ENCODE assay signal across 9 mouse cellular contexts in the genomic region with DNA sequence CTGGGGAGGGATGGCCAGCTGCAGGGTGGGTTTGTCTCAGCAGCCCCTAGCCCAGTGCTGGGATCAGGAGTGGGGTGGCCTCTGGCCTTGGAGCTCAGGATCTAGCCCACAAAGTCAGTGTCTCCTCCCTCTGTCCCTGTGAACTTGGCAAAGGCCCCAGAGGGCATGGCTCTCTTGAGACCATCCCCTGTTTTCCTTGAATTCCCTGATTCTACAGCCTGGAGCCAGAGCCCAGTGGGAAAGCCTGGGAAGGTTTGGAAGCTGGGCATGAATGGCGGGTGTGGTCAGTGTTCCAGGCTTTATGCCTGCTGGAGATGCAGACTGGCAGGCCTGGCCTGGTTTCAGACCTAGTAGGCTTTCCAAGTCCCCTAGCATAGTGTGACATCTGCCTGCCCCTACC. TPM values are rescaled to one million over a fixed set of nuclear protein-coding genes. Genes with fewer than 3 reads are reported as not detected.
DNase-seq lines count a peak whose midpoint lies in the region; ATAC-seq lines count a peak whose summit lies in the region.
"Had no signal": no experiment of that assay in that cellular context is flagged by ENCODE, and none has a peak within 500 bp of the region (broad histone marks: within the 10 kb centered on the region; RNA-seq: fewer than 3 reads in every experiment).

No protein-coding gene starts in this region.

- peaks cover 36% of the 10 kb centered on the region for H3K27me3 ChIP-seq in liver, embryonic 12.5 days (replicated peaks)
- H3K27me3 ChIP-seq in liver, embryonic 11.5 days (replicated peaks; ENCODE audit: control insufficient read depth, insufficient read depth, low read length), result no peaks in the 10 kb centered on the region; the same call in 1 of the 2 replicates
- 0 out of 2 replicates have a peak, but pooled peaks cover 3% of the 10 kb centered on the region for H3K27me3 ChIP-seq in liver, embryonic 13.5 days
- no peaks in the 10 kb centered on the region for H3K27me3 ChIP-seq in stomach, embryonic 16.5 days (ENCODE audit: control insufficient read depth, insufficient read depth, low read length)

- H3K9ac ChIP-seq in liver, embryonic 12.5 days, result no peak overlapping the region
- no peak overlapping the region for H3K9ac ChIP-seq in liver, embryonic 11.5 days (ENCODE audit: low read depth, low read length)
- no peak overlapping the region for H3K9ac ChIP-seq in liver, embryonic 13.5 days
- H3K9ac ChIP-seq in stomach, embryonic 16.5 days (ENCODE audit: low read length), result 0 out of 2 replicates have a peak overlapping the region, but pooled peaks have one; percentile 33

- H3K9me3 ChIP-seq in liver, embryonic 12.5 days (replicated peaks), result no peaks in the 10 kb centered on the region
- no peaks in the 10 kb centered on the region for H3K9me3 ChIP-seq in liver, embryonic 11.5 days (ENCODE audit: control insufficient read depth, low read length)
- no peaks in the 10 kb centered on the region for H3K9me3 ChIP-seq in liver, embryonic 13.5 days (replicated peaks)
- H3K9me3 ChIP-seq in stomach, embryonic 16.5 days (replicated peaks; ENCODE audit: control insufficient read depth, low read length), result no peaks in the 10 kb centered on the region

- H3K27ac ChIP-seq in liver, embryonic 12.5 days, result peak overlapping the region; percentile 58
- H3K27ac ChIP-seq in liver, embryonic 11.5 days (ENCODE audit: low read depth, low read length), result no peak overlapping the region
- H3K27ac ChIP-seq in liver, embryonic 13.5 days, result peak overlapping the region; percentile 64
- peak overlapping the region; percentile 63 for H3K27ac ChIP-seq in stomach, embryonic 16.5 days (ENCODE audit: low read length)

- H3K4me1 ChIP-seq in liver, embryonic 12.5 days, result peaks cover 58% of the 10 kb centered on the region
- peaks cover 33% of the 10 kb centered on the region for H3K4me1 ChIP-seq in liver, embryonic 11.5 days (replicated peaks; ENCODE audit: control insufficient read depth, insufficient read depth, low read length)
- peaks cover 50% of the 10 kb centered on the region for H3K4me1 ChIP-seq in liver, embryonic 13.5 days (replicated peaks)
- H3K4me1 ChIP-seq in stomach, embryonic 16.5 days (ENCODE audit: control insufficient read depth, insufficient read depth, low read length), result peaks cover 30% of the 10 kb centered on the region

- WGBS in liver, embryonic 12.5 days (ENCODE audit: insufficient replicate concordance), result 48% methylated on average over 1 of the region's 1 CpGs
- WGBS in liver, embryonic 11.5 days, result 70% methylated on average over 1 of the region's 1 CpGs
- WGBS in liver, embryonic 13.5 days (ENCODE audit: insufficient replicate concordance), result 69% methylated on average over 1 of the region's 1 CpGs
- 86% methylated on average over 1 of the region's 1 CpGs for WGBS in stomach, embryonic 16.5 days

- H3K4me2 ChIP-seq in liver, embryonic 12.5 days, result no peak overlapping the region
- no peak overlapping the region for H3K4me2 ChIP-seq in liver, embryonic 11.5 days
- H3K4me2 ChIP-seq in liver, embryonic 13.5 days, result no peak overlapping the region
- no peak overlapping the region for H3K4me2 ChIP-seq in stomach, embryonic 16.5 days (ENCODE audit: low read depth, low read length)

- H3K36me3 ChIP-seq in liver, embryonic 12.5 days, result no peaks in the 10 kb centered on the region
- no peaks in the 10 kb centered on the region for H3K36me3 ChIP-seq in liver, embryonic 11.5 days (ENCODE audit: control insufficient read depth, insufficient read depth, low read length)
- no peaks in the 10 kb centered on the region for H3K36me3 ChIP-seq in liver, embryonic 13.5 days
- no peaks in the 10 kb centered on the region for H3K36me3 ChIP-seq in stomach, embryonic 16.5 days (ENCODE audit: control insufficient read depth, insufficient read depth, low read length)

- ATAC-seq in liver, embryonic 12.5 days, result no peak
- ATAC-seq in liver, embryonic 11.5 days (replicated peaks; ENCODE audit: low FRiP score), result no peak
- no peak for ATAC-seq in liver, embryonic 13.5 days (ENCODE audit: low read depth)
- no peak for ATAC-seq in stomach, embryonic 16.5 days (ENCODE audit: insufficient read depth, low FRiP score)
- no peak for ATAC-seq in inflammation-experienced regulatory T-cells, adult 6 months

- H3K4me3 ChIP-seq in liver, embryonic 12.5 days, result no peak overlapping the region
- H3K4me3 ChIP-seq in liver, embryonic 11.5 days (ENCODE audit: low read depth, low read length), result no peak overlapping the region
- H3K4me3 ChIP-seq in liver, embryonic 13.5 days (replicated peaks), result no peak overlapping the region
- no peak overlapping the region for H3K4me3 ChIP-seq in stomach, embryonic 16.5 days (replicated peaks; ENCODE audit: low read length)

- DNase-seq in cerebellum, postnatal 14 days, result peak; percentile 36 to 50
- no peak for DNase-seq in cerebellum, adult 8-10 months
- DNase-seq in liver, embryonic 11.5 days (ENCODE audit: low spot score), result no peak
- no peak for DNase-seq in liver, embryonic 13.5 days
- DNase-seq in ovary, postnatal 14 days (ENCODE audit: low spot score), result no peak

RNA-seq across cellular contexts. Expression of a gene that starts 8.9 kb away (rescaled TPM):
- 1.7 TPM in 2 replicates for polyA plus RNA-seq in liver, embryonic 12.5 days (2016; fragmentation: Nextera tagmentation; extraction: Ambion mirVana)
- polyA plus RNA-seq in liver, embryonic 11.5 days (2014; fragmentation: Nextera tagmentation; extraction: Ambion mirVana), result 1.5 and 1.7 TPM in 2 replicates
- 1.4 and 1.9 TPM in 2 replicates for polyA plus RNA-seq in liver, embryonic 13.5 days (2015; fragmentation: Nextera tagmentation; extraction: Ambion mirVana)
- 6.8 and 8.2 TPM in 2 replicates for polyA plus RNA-seq in stomach, embryonic 16.5 days (2015; fragmentation: Nextera tagmentation; extraction: Ambion mirVana)
- polyA plus RNA-seq in inflammation-experienced regulatory T-cells, adult 6 months (2017; shearing (Covaris generic)), result 10 to 100 TPM in 1 of 3 experiments, 1 to 10 TPM in 2; 8.5 to 12.7 (median 9.3) TPM

RNA-seq across cellular contexts. Expression of a gene that starts 21.7 kb away (rescaled TPM):
- polyA plus RNA-seq in liver, embryonic 12.5 days (2016; fragmentation: Nextera tagmentation; extraction: Ambion mirVana), result not detected in 2 replicates
- polyA plus RNA-seq in liver, embryonic 11.5 days (2014; fragmentation: Nextera tagmentation; extraction: Ambion mirVana), result not detected in 2 replicates
- polyA plus RNA-seq in liver, embryonic 13.5 days (2015; fragmentation: Nextera tagmentation; extraction: Ambion mirVana), result not detected in 2 replicates
- polyA plus RNA-seq in stomach, embryonic 16.5 days (2015; fragmentation: Nextera tagmentation; extraction: Ambion mirVana), result not detected in 2 replicates
- polyA plus RNA-seq in inflammation-experienced regulatory T-cells, adult 6 months (2017; shearing (Covaris generic)), result not detected
- polyA plus RNA-seq: activated CD4-positive, CD25-positive, alpha-beta regulatory T cell, adult 4 months had no signal

RNA-seq across cellular contexts. Expression of a gene that starts 33.2 kb away (rescaled TPM):
- polyA plus RNA-seq in liver, embryonic 12.5 days (2016; fragmentation: Nextera tagmentation; extraction: Ambion mirVana), result 370 and 373 TPM in 2 replicates
- 430 and 440 TPM in 2 replicates for polyA plus RNA-seq in liver, embryonic 11.5 days (2014; fragmentation: Nextera tagmentation; extraction: Ambion mirVana)
- 407 and 437 TPM in 2 replicates for polyA plus RNA-seq in liver, embryonic 13.5 days (2015; fragmentation: Nextera tagmentation; extraction: Ambion mirVana)
- polyA plus RNA-seq in stomach, embryonic 16.5 days (2015; fragmentation: Nextera tagmentation; extraction: Ambion mirVana), result 230 and 247 TPM in 2 replicates
- 100 to 1,000 TPM in 1 of 3 experiments, 10 to 100 TPM in 2; 16.8 to 256 (median 23.6) TPM for polyA plus RNA-seq in inflammation-experienced regulatory T-cells, adult 6 months (2017; shearing (Covaris generic))

RNA-seq across cellular contexts. Expression of a gene that starts 56.3 kb away (rescaled TPM):
- 145 and 152 TPM in 2 replicates for polyA plus RNA-seq in liver, embryonic 12.5 days (2016; fragmentation: Nextera tagmentation; extraction: Ambion mirVana)
- polyA plus RNA-seq in liver, embryonic 11.5 days (2014; fragmentation: Nextera tagmentation; extraction: Ambion mirVana), result 185 and 192 TPM in 2 replicates
- polyA plus RNA-seq in liver, embryonic 13.5 days (2015; fragmentation: Nextera tagmentation; extraction: Ambion mirVana), result 150 TPM in 2 replicates
- 120 and 128 TPM in 2 replicates for polyA plus RNA-seq in stomach, embryonic 16.5 days (2015; fragmentation: Nextera tagmentation; extraction: Ambion mirVana)
- 100 to 1,000 TPM in 1 of 3 experiments, 10 to 100 TPM in 2; 27.3 to 126 (median 52.4) TPM for polyA plus RNA-seq in inflammation-experienced regulatory T-cells, adult 6 months (2017; shearing (Covaris generic))

RNA-seq across cellular contexts. Expression of a gene that starts 56.5 kb away (rescaled TPM):
- 6.7 TPM in 2 replicates for polyA plus RNA-seq in liver, embryonic 12.5 days (2016; fragmentation: Nextera tagmentation; extraction: Ambion mirVana)
- polyA plus RNA-seq in liver, embryonic 11.5 days (2014; fragmentation: Nextera tagmentation; extraction: Ambion mirVana), result 8.4 and 11.1 TPM in 2 replicates
- polyA plus RNA-seq in liver, embryonic 13.5 days (2015; fragmentation: Nextera tagmentation; extraction: Ambion mirVana), result 7.8 and 8.8 TPM in 2 replicates
- 6.8 and 8.5 TPM in 2 replicates for polyA plus RNA-seq in stomach, embryonic 16.5 days (2015; fragmentation: Nextera tagmentation; extraction: Ambion mirVana)
- polyA plus RNA-seq in inflammation-experienced regulatory T-cells, adult 6 months (2017; shearing (Covaris generic)), result 10 to 100 TPM; 32.7 to 39.5 (median 35.4) TPM

Comparison
In these comparisons a context has a peak if more than half of its experiments do, and no peak if none do; other contexts are left out.
1. DNase-seq: peak in cerebellum, postnatal 14 days (2 of 2); none in cerebellum, adult 8-10 months (single experiment), liver, embryonic 11.5 days (single experiment), liver, embryonic 13.5 days (single experiment) and ovary, postnatal 14 days (single experiment).